20 mouse cellular contexts compared by ENCODE assay signal in genomic region chr17:27138396-27138795, GRCm38 (mm10). TPM values are rescaled to one million over a fixed set of nuclear protein-coding genes. Genes with fewer than 3 reads are reported as not detected.
DNase-seq lines count a peak whose midpoint lies in the region; ATAC-seq and TF ChIP-seq lines count a peak whose summit lies in the region.
"Had no signal": no experiment of that assay in that cellular context is flagged by ENCODE, and none has a peak within 500 bp of the region (broad histone marks: within the 10 kb centered on the region; RNA-seq: fewer than 3 reads in every experiment).

No protein-coding gene starts in this region.

- 26% methylated on average over 9 of the region's 9 CpGs for WGBS in forebrain, embryonic 13.5 days
- 24% methylated on average over 9 of the region's 9 CpGs for WGBS in forebrain, embryonic 15.5 days
- 38% methylated on average over 9 of the region's 9 CpGs for WGBS in neural tube, embryonic 15.5 days
- 82% methylated on average over 9 of the region's 9 CpGs for WGBS in liver, postnatal 0 days (ENCODE audit: insufficient replicate concordance)

- no peak for DNase-seq in neural tube, embryonic 10.5 days (ENCODE audit: extremely low spot score, low spot score)
- DNase-seq in gastrocnemius, postnatal 25 days: peak; percentile 82
- no peak for DNase-seq in liver, postnatal 0 days
- DNase-seq: adrenal gland, postnatal 14 days; B cell, adult 2 months; cerebellum, adult 18-20 months; cerebellum, adult 9-11 months; cerebellum, postnatal 36 days; heart, adult 11 months; heart, postnatal 10 days had no signal

- no peak overlapping the region for H3K4me3 ChIP-seq in forebrain, embryonic 13.5 days
- H3K4me3 ChIP-seq in forebrain, embryonic 15.5 days: no peak overlapping the region
- no peak overlapping the region for H3K4me3 ChIP-seq in neural tube, embryonic 15.5 days (replicated peaks)
- no peak overlapping the region for H3K4me3 ChIP-seq in liver, postnatal 0 days (ENCODE audit: low read depth, low read length)
- H3K4me3 ChIP-seq: embryonic facial prominence, embryonic 13.5 days; forebrain, embryonic 12.5 days had no signal

- TF ChIP-seq CTCF in liver, postnatal 0 days (IDR thresholded peaks at IDR 0.05; ENCODE audit: low read depth): no peak

- no peaks in the 10 kb centered on the region for H3K27me3 ChIP-seq in forebrain, embryonic 13.5 days
- no peaks in the 10 kb centered on the region for H3K27me3 ChIP-seq in forebrain, embryonic 15.5 days
- H3K27me3 ChIP-seq in neural tube, embryonic 15.5 days (replicated peaks): no peaks in the 10 kb centered on the region
- no peaks in the 10 kb centered on the region for H3K27me3 ChIP-seq in liver, postnatal 0 days (ENCODE audit: insufficient read depth, low read length)
- H3K27me3 ChIP-seq: embryonic facial prominence, embryonic 13.5 days had no signal

- no peak for TF ChIP-seq EP300 in liver, postnatal 0 days (IDR thresholded peaks at IDR 0.05; ENCODE audit: low read depth)

- H3K9ac ChIP-seq in forebrain, embryonic 13.5 days: no peak overlapping the region; the same call in 1 of the 2 replicates
- no peak overlapping the region for H3K9ac ChIP-seq in forebrain, embryonic 15.5 days (replicated peaks)
- no peak overlapping the region for H3K9ac ChIP-seq in neural tube, embryonic 15.5 days (replicated peaks)
- H3K9ac ChIP-seq in liver, postnatal 0 days (replicated peaks): no peak overlapping the region
- H3K9ac ChIP-seq: embryonic facial prominence, embryonic 13.5 days; forebrain, embryonic 12.5 days; hindbrain, embryonic 14.5 days had no signal

- no peak overlapping the region for H3K4me2 ChIP-seq in forebrain, embryonic 13.5 days
- no peak overlapping the region for H3K4me2 ChIP-seq in forebrain, embryonic 15.5 days (replicated peaks)
- H3K4me2 ChIP-seq in neural tube, embryonic 15.5 days: no peak overlapping the region
- no peak overlapping the region for H3K4me2 ChIP-seq in liver, postnatal 0 days (ENCODE audit: low read depth, low read length)
- H3K4me2 ChIP-seq: embryonic facial prominence, embryonic 13.5 days; forebrain, embryonic 12.5 days; hindbrain, embryonic 14.5 days had no signal

- H3K36me3 ChIP-seq in forebrain, embryonic 13.5 days (ENCODE audit: poor library complexity, severe bottlenecking): no peaks in the 10 kb centered on the region
- H3K36me3 ChIP-seq in forebrain, embryonic 15.5 days: no peaks in the 10 kb centered on the region
- no peaks in the 10 kb centered on the region for H3K36me3 ChIP-seq in neural tube, embryonic 15.5 days
- no peaks in the 10 kb centered on the region for H3K36me3 ChIP-seq in liver, postnatal 0 days (replicated peaks; ENCODE audit: insufficient read depth, low read length)
- H3K36me3 ChIP-seq: embryonic facial prominence, embryonic 13.5 days; forebrain, embryonic 12.5 days had no signal

- H3K9me3 ChIP-seq in forebrain, embryonic 13.5 days (replicated peaks): no peaks in the 10 kb centered on the region
- no peaks in the 10 kb centered on the region for H3K9me3 ChIP-seq in forebrain, embryonic 15.5 days
- no peaks in the 10 kb centered on the region for H3K9me3 ChIP-seq in neural tube, embryonic 15.5 days (replicated peaks)
- H3K9me3 ChIP-seq in liver, postnatal 0 days (ENCODE audit: low read length): no peaks in the 10 kb centered on the region
- H3K9me3 ChIP-seq: embryonic facial prominence, embryonic 13.5 days; forebrain, embryonic 12.5 days had no signal

- no peak for ATAC-seq in forebrain, embryonic 13.5 days
- no peak for ATAC-seq in forebrain, embryonic 15.5 days (replicated peaks)
- ATAC-seq in neural tube, embryonic 15.5 days (ENCODE audit: low FRiP score): no peak
- no peak for ATAC-seq in liver, postnatal 0 days
- no peak for ATAC-seq in monocyte, adult 5-6 weeks (replicated peaks; ENCODE audit: insufficient number of reproducible peaks, low FRiP score, low TSS enrichment, poor library complexity, severe bottlenecking)
- ATAC-seq: intestine, embryonic 16.5 days had no signal

- peaks cover 49% of the 10 kb centered on the region for H3K4me1 ChIP-seq in forebrain, embryonic 13.5 days
- H3K4me1 ChIP-seq in forebrain, embryonic 15.5 days: peaks cover 27% of the 10 kb centered on the region
- peaks cover 50% of the 10 kb centered on the region for H3K4me1 ChIP-seq in neural tube, embryonic 15.5 days
- peaks cover 2% of the 10 kb centered on the region for H3K4me1 ChIP-seq in liver, postnatal 0 days (ENCODE audit: insufficient read depth)

- H3K27ac ChIP-seq in forebrain, embryonic 13.5 days: peak overlapping the region; percentile 14; the same call in 1 of the 2 replicates
- H3K27ac ChIP-seq in forebrain, embryonic 15.5 days (replicated peaks): no peak overlapping the region
- peak overlapping the region; percentile 37; the same call in 1 of the 2 replicates for H3K27ac ChIP-seq in neural tube, embryonic 15.5 days (replicated peaks)
- no peak overlapping the region for H3K27ac ChIP-seq in liver, postnatal 0 days (ENCODE audit: low read depth)
- H3K27ac ChIP-seq: embryonic facial prominence, embryonic 13.5 days; forebrain, embryonic 12.5 days; hindbrain, embryonic 14.5 days had no signal

RNA-seq across cellular contexts. Expression of gene Uqcc2, which starts 4.7 kb away (rescaled TPM):
- 310 and 318 TPM in 2 replicates for polyA plus RNA-seq in forebrain, embryonic 13.5 days (2015; fragmentation: Nextera tagmentation; extraction: Ambion mirVana)
- 278 and 295 TPM in 2 replicates for polyA plus RNA-seq in forebrain, embryonic 15.5 days (2015; fragmentation: Nextera tagmentation; extraction: Ambion mirVana)
- 349 and 390 TPM in 2 replicates for polyA plus RNA-seq in neural tube, embryonic 15.5 days (2015; fragmentation: Nextera tagmentation; extraction: Ambion mirVana)
- 100 to 1,000 TPM; 356 to 366 TPM for total RNA-seq in gastrocnemius, postnatal 25 days (2021)
- polyA plus RNA-seq in liver, postnatal 0 days (2015; fragmentation: Nextera tagmentation; extraction: Ambion mirVana): 101 and 107 TPM in 2 replicates
- total RNA-seq in monocyte, adult 5-6 weeks (2017): 79.3 to 105 TPM (median 82.5 TPM) in 3 replicates

RNA-seq across cellular contexts. Expression of gene Ip6k3, which starts 29.2 kb away (rescaled TPM):
- 0.21 and 0.35 TPM in 2 replicates for polyA plus RNA-seq in forebrain, embryonic 13.5 days (2015; fragmentation: Nextera tagmentation; extraction: Ambion mirVana)
- polyA plus RNA-seq in forebrain, embryonic 15.5 days (2015; fragmentation: Nextera tagmentation; extraction: Ambion mirVana): 0.17 and 0.31 TPM in 2 replicates
- 0.23 and 0.40 TPM in 2 replicates for polyA plus RNA-seq in neural tube, embryonic 15.5 days (2015; fragmentation: Nextera tagmentation; extraction: Ambion mirVana)
- 10 to 100 TPM; 73.4 to 94.9 TPM for total RNA-seq in gastrocnemius, postnatal 25 days (2021)
- polyA plus RNA-seq in liver, postnatal 0 days (2015; fragmentation: Nextera tagmentation; extraction: Ambion mirVana): 0.06 and 0.34 TPM in 2 replicates
- 5.4 to 8.6 TPM (median 7.0 TPM) in 3 replicates for total RNA-seq in monocyte, adult 5-6 weeks (2017)
- total RNA-seq: hematopoietic stem cell, adult 5-6 weeks; MEL had no signal

Comparison
In these comparisons a context has a peak if more than half of its experiments do, and no peak if none do; other contexts are left out.
1. H3K27ac ChIP-seq: peak in forebrain, embryonic 13.5 days (single experiment) and neural tube, embryonic 15.5 days (single experiment); none in forebrain, embryonic 15.5 days (single experiment) and liver, postnatal 0 days (single experiment).